Mouse (Mus musculus): ENCODE data around the gene Tcf7l2.

GRCm38 (mm10) chr19:55807194-55808053, 65.8 kb downstream of the Tcf7l2 start:
- no peak for TF ChIP-seq CTCF (IDR thresholded peaks at IDR 0.05; ENCODE audit: low read depth)
- no peak for TF ChIP-seq EP300 (optimal IDR thresholded peaks at IDR 0.05)

Measured in stomach, postnatal 0 days (tissue).